Mouse (Mus musculus) CD8-positive naive resting alpha-beta T cell, adult 2 months (primary cell): ENCODE results near the gene Rnf26.
A peak's percentile ranks its signal among the peaks of the same experiment; 100 is the strongest.
"Not testable (repeated sequence)": the region's sequence is repeated elsewhere in the genome, so short reads cannot be mapped to it uniquely, and the experiment has no call there.

ENCODE experiments used
- DNase-seq, 2 experiments: peaks; one replicate each; pipeline ENCODE4 v3.0.0; 2022; ENCODE audit warnings: low read depth in 2 of 2, low spot score in 2 of 2

The Rnf26 gene

GRCm38 (mm10) chr9:44125546-44126428, 12.5 kb upstream of the Rnf26 start:
- peak; percentile 80 to 82 for DNase-seq

- DNase-seq, result no peak
Measured at GRCm38 (mm10) chr9:44125026-44125425, 11.7 kb upstream of the Rnf26 start.

GRCm38 (mm10) chr9:44124317-44124716, 11.0 kb upstream of the Rnf26 start:
- no peak for DNase-seq

GRCm38 (mm10) chr9:44119948-44120465, 6.7 kb upstream of the Rnf26 start:
- DNase-seq, result no peak

- DNase-seq, result peak in 1 of 2 experiments; percentile 49
Measured at GRCm38 (mm10) chr9:44119011-44119410, 5.7 kb upstream of the Rnf26 start.

GRCm38 (mm10) chr9:44116182-44116581, 2.9 kb upstream of the Rnf26 start:
- no peak for DNase-seq

- no peak for DNase-seq
Measured at GRCm38 (mm10) chr9:44115599-44115998, 2.3 kb upstream of the Rnf26 start.

- DNase-seq, result no peak
Measured at GRCm38 (mm10) chr9:44114453-44114852, 1.1 kb upstream of the Rnf26 start.

- DNase-seq, result not testable (repeated sequence)
Measured at GRCm38 (mm10) chr9:44111909-44112308, 1.4 kb downstream of the Rnf26 start.

GRCm38 (mm10) chr9:44109360-44110095, 3.8 kb downstream of the Rnf26 start:
- DNase-seq, result peak; percentile 76 to 83

GRCm38 (mm10) chr9:44108269-44109055, 4.9 kb downstream of the Rnf26 start:
- DNase-seq, result no peak

GRCm38 (mm10) chr9:44107557-44108179, 5.6 kb downstream of the Rnf26 start:
- no peak for DNase-seq

- no peak for DNase-seq
Measured at GRCm38 (mm10) chr9:44107110-44107509, 6.2 kb downstream of the Rnf26 start, which contains the start of gene C1qtnf5. Gene C1qtnf5, plus strand, starts transcription at chr9:44107245.

- no peak for DNase-seq
Measured at GRCm38 (mm10) chr9:44106596-44106995, 6.7 kb downstream of the Rnf26 start.

GRCm38 (mm10) chr9:44106182-44106581, 7.1 kb downstream of the Rnf26 start:
- DNase-seq, result no peak

- DNase-seq, result no peak
Measured at GRCm38 (mm10) chr9:44105781-44106180, 7.5 kb downstream of the Rnf26 start.

GRCm38 (mm10) chr9:44104881-44105280, 8.4 kb downstream of the Rnf26 start:
- no peak for DNase-seq

GRCm38 (mm10) chr9:44101490-44101889, 11.8 kb downstream of the Rnf26 start, which contains the start of gene Mfrp:
Gene Mfrp, plus strand, starts transcription at chr9:44101729.
- DNase-seq, result no peak

- no peak for DNase-seq
Measured at GRCm38 (mm10) chr9:44096536-44096935, 16.8 kb downstream of the Rnf26 start.

GRCm38 (mm10) chr9:44095781-44096180, 17.5 kb downstream of the Rnf26 start:
- no peak for DNase-seq

- no peak for DNase-seq
Measured at GRCm38 (mm10) chr9:44094737-44095136, 18.6 kb downstream of the Rnf26 start.
